Mouse (Mus musculus) hematopoietic multipotent progenitor cell, adult 10-12 weeks (in vitro differentiated cells): Measurements from ENCODE around the gene Gm6676. TPM values are rescaled to one million over a fixed set of nuclear protein-coding genes. Genes with fewer than 3 reads are reported as not detected.

ENCODE experiments used
- polyA plus RNA-seq: library from polyadenylated mRNA; stranded (reverse); fragments of >175 nt; gene quantifications from 2 replicates; pipeline ENCODE4 v1.2.3, GENCODE M21; 2012; ENCODE audit warnings: low replicate concordance

Gm6676 gene
- polyA plus RNA-seq = not detected in 2 replicates

DNA sequence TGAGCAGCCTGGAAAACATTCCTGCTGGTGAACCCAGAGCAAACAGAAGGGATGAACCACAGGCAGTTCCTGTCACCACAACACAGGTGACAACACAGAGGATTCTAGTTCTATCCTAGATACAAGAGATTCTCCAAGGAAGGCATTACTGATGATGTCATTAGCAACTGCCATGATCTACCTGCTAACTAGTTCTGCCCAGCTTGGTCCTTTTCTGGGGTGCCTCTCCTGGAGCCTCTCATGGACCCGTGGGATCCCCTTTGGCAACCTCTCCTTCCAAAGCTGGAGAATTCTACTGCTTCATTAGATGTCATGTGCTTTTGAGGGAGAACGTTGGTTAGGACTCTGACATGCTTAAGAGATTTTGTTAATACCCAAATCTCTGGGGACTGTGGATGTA lies at the start of gene Gm6676:
Gene Gm6676 (minus strand): TSS at position 101 of the 400 bp plus-strand sequence.

GRCm38 (mm10) chr14:7174483-7174971 lies 49.3 kb upstream of the Gm6676 start, which contains the start of gene Gm3512:
Gene Gm3512, minus strand, starts transcription at chr14:7174533.

GRCm38 (mm10) chr14:7100521-7100920 lies 24.7 kb downstream of the Gm6676 start, which contains the start of gene Gm3696:
Gene Gm3696, minus strand, starts transcription at chr14:7100621.

Other genes starting within 250 kb of the Gm6676 start
- gene Gm3667, start 235.4 kb downstream of the Gm6676 start, polyA plus RNA-seq = not detected in 2 replicates
- not detected in 2 replicates for gene Gm6356, start 151.6 kb downstream of the Gm6676 start, polyA plus RNA-seq
- not detected in 2 replicates for gene Gm10406, start 98.0 kb downstream of the Gm6676 start, polyA plus RNA-seq
- not detected in 2 replicates for gene Gm3685, start 80.4 kb downstream of the Gm6676 start, polyA plus RNA-seq
- not detected in 2 replicates for gene Gm3696, start 24.8 kb downstream of the Gm6676 start, polyA plus RNA-seq
- not detected in 2 replicates for gene Gm3512, start 49.1 kb upstream of the Gm6676 start, polyA plus RNA-seq
- gene Gm16434, start 69.1 kb upstream of the Gm6676 start, polyA plus RNA-seq = not detected in 2 replicates
- not detected in 2 replicates for gene Gm3727, start 139.3 kb upstream of the Gm6676 start, polyA plus RNA-seq
- gene Gm3739, start 189.6 kb upstream of the Gm6676 start, polyA plus RNA-seq = 0.13 TPM in 1 of 2 replicates, not detected in the other
- not detected in 2 replicates for gene Gm5797, start 207.0 kb upstream of the Gm6676 start, polyA plus RNA-seq
- gene Gm8374, start 239.7 kb upstream of the Gm6676 start, polyA plus RNA-seq = not detected in 2 replicates